Mouse (Mus musculus) Patski (cell line): ENCODE results near the gene Inpp5a. TPM values are rescaled to one million over a fixed set of nuclear protein-coding genes. Genes with fewer than 3 reads are reported as not detected.
A peak's percentile ranks its signal among the peaks of the same experiment; 100 is the strongest.

Source experiments
- ATAC-seq: fragments of 100-300 bp; one replicate; pipeline ENCODE4 v1.8.0; 2021
- CTCF ChIA-PET: fragments of 350-600 bp; sonication (Branson Sonifier 250); formaldehyde crosslinking; loops from one replicate; lab custom pipeline; 2022; ENCODE audit warnings: inconsistent platforms; lab: Charles Lee
- POLR2A ChIA-PET: fragments of 350-600 bp; sonication (Branson Sonifier 250); formaldehyde crosslinking; loops from one replicate; lab custom pipeline; 2022; ENCODE audit warnings: antibody characterized with exemption, inconsistent platforms; lab: Charles Lee
- DNase-seq: peaks from one replicate; pipeline ENCODE4 v3.0.0-alpha.2; 2011; ENCODE audit warnings: low read depth, low spot score
- H3K27me3 ChIP-seq: fragments of 371-371 bp; one replicate; pipeline ENCODE4 v1.5.1; 2021
- CTCF ChIP-seq: fragments of 100-300 bp; IDR thresholded peaks from one replicate; pipeline ENCODE4 v1.5.1; 2021
- in situ Hi-C: fragments of 300-500 bp; cut with MboI; formaldehyde crosslinking; loops from 3 replicates; pipeline ENCODE4 v1.11.1; 2018; ENCODE audit warnings: low pct_unique_long_range_greater_than_20kb, mixed read lengths
- polyA plus RNA-seq: library from polyadenylated mRNA; unstranded; gene quantifications from one replicate; pipeline ENCODE4 v1.2.3, GENCODE M21; 2021

Inpp5a gene
- polyA plus RNA-seq, 1 experiment from 2014 or later: 25.5 TPM

GRCm38 (mm10) chr7:139595862-139596261 lies 207.0 kb downstream of the Inpp5a start:
- in situ Hi-C loops: no loop called here
- TF ChIP-seq CTCF: no peak
- ChIA-PET CTCF (no interaction called here), POLR2A (interaction anchor here (0.6 kb wide), 1 partner anchor 1381 kb away, joined by 6 read pairs; no protein-coding TSS in a partner anchor)
- DNase-seq: no peak
- no peak for ATAC-seq
- H3K27me3 ChIP-seq: no peaks in the 10 kb centered on the region

GRCm38 (mm10) chr7:139610328-139610727 lies 221.4 kb downstream of the Inpp5a start:
- no peak for TF ChIP-seq CTCF
- in situ Hi-C loops: no loop called here
- ChIA-PET POLR2A (no interaction called here), CTCF (no interaction called here)
- DNase-seq: no peak
- no peak for ATAC-seq
- H3K27me3 ChIP-seq: peaks cover 12% of the 10 kb centered on the region

- CTCF ChIA-PET: interaction anchor here (0.7 to 2.1 kb wide), 8 partner anchors 10 to 286 kb away, joined by 3 to 6 read pairs (median 4); no protein-coding TSS in a partner anchor
- ATAC-seq: peak; percentile 77
- peak; percentile 12 for DNase-seq
- H3K27me3 ChIP-seq: peaks cover 15% of the 10 kb centered on the region
- in situ Hi-C loops: no loop called here
- TF ChIP-seq CTCF: peak; percentile 92
- POLR2A ChIA-PET: no interaction called here
These were observed 227.2 kb downstream of the Inpp5a start for GRCm38 (mm10) chr7:139615767-139616766.

GRCm38 (mm10) chr7:139622568-139622967 lies 233.7 kb downstream of the Inpp5a start:
- DNase-seq: no peak
- ATAC-seq: no peak
- POLR2A ChIA-PET: interaction anchor here (0.6 kb wide), 1 partner anchor 359 kb away, joined by 3 read pairs; no protein-coding TSS in a partner anchor
- peaks cover 14% of the 10 kb centered on the region for H3K27me3 ChIP-seq
- no peak for TF ChIP-seq CTCF
- CTCF ChIA-PET: no interaction called here
- in situ Hi-C loops: no loop called here

GRCm38 (mm10) chr7:139625156-139625555 lies 236.2 kb downstream of the Inpp5a start:
- in situ Hi-C loops: no loop called here
- POLR2A ChIA-PET: no interaction called here
- ATAC-seq (no peak), DNase-seq (no peak)
- H3K27me3 ChIP-seq: peaks cover 14% of the 10 kb centered on the region
- no peak for TF ChIP-seq CTCF
- CTCF ChIA-PET: no interaction called here

Other genes with a start within 250 kb of the Inpp5a start
- gene Lrrc27, start 176.1 kb upstream of the Inpp5a start, polyA plus RNA-seq: 4.6 TPM
- 0.13 TPM for gene Stk32c, start 175.8 kb upstream of the Inpp5a start, polyA plus RNA-seq
- 11.6 TPM for gene Pwwp2b, start 140.6 kb upstream of the Inpp5a start, polyA plus RNA-seq
- gene Nkx6-2, start 193.7 kb downstream of the Inpp5a start, polyA plus RNA-seq: 0.53 TPM